Mouse (Mus musculus) heart, embryonic 14.5 days (tissue): ENCODE results near the gene Bcl7b. TPM values are rescaled to one million over a fixed set of nuclear protein-coding genes. Genes with fewer than 3 reads are reported as not detected.
A peak's percentile ranks its signal among the peaks of the same experiment; 100 is the strongest.

ENCODE experiments used
- ATAC-seq: fragments of 200-750 bp; cut with Nextera tagmentation; 2 replicates; pipeline ENCODE4 v1.8.0; 2017; ENCODE audit warnings: low read depth, moderate TSS enrichment; ENCODE audit not compliant: insufficient number of reproducible peaks, insufficient read depth, low FRiP score
- H3K27ac ChIP-seq, 2 experiments: fragments of 200-500 bp in 1 of 2; fragments of 300-500 bp in 1 of 2; sonication (generic) in 1 of 2; replicated peaks in 1 of 2; 2 replicates each; pipeline ENCODE4 v1.5.1; 2012 to 2014; ENCODE audit warnings: low read depth in 2 of 2, low read length in 2 of 2, control low read depth in 1 of 2, mild to moderate bottlenecking in 1 of 2, mixed read lengths in 1 of 2; ENCODE audit not compliant: control insufficient read depth in 1 of 2, insufficient read depth in 1 of 2
- H3K27me3 ChIP-seq: fragments of 300-500 bp; sonication (generic); 2 replicates; pipeline ENCODE4 v1.6.1; 2014; ENCODE audit warnings: mild to moderate bottlenecking, low read length, control low read depth; ENCODE audit not compliant: control insufficient read depth, insufficient read depth
- H3K36me3 ChIP-seq: fragments of 300-500 bp; sonication (generic); 2 replicates; pipeline ENCODE4 v1.6.1; 2014; ENCODE audit warnings: mild to moderate bottlenecking, control low read depth, low read length, mixed read lengths; ENCODE audit not compliant: control insufficient read depth, insufficient read depth
- H3K4me1 ChIP-seq, 2 experiments: fragments of 200-500 bp in 1 of 2; fragments of 300-500 bp in 1 of 2; sonication (generic) in 1 of 2; 2 replicates each; pipeline ENCODE4 v1.6.1; 2012 to 2014; ENCODE audit warnings: low read length in 2 of 2, control low read depth in 1 of 2, mixed read lengths in 1 of 2; ENCODE audit not compliant: control insufficient read depth in 2 of 2, insufficient read depth in 2 of 2
- H3K4me2 ChIP-seq: fragments of 300-500 bp; sonication (generic); 2 replicates; pipeline ENCODE4 v1.6.1; 2014; ENCODE audit warnings: mild to moderate bottlenecking, low read length
- H3K4me3 ChIP-seq, 2 experiments: fragments of 200-500 bp in 1 of 2; fragments of 300-500 bp in 1 of 2; sonication (generic) in 1 of 2; 2 replicates each; pipeline ENCODE4 v1.5.1; 2012 to 2014; ENCODE audit warnings: low read length in 2 of 2, mild to moderate bottlenecking in 2 of 2, control low read depth in 1 of 2, low read depth in 1 of 2, moderate library complexity in 1 of 2; ENCODE audit not compliant: control insufficient read depth in 1 of 2, insufficient read depth in 1 of 2
- H3K9ac ChIP-seq: fragments of 300-500 bp; sonication (generic); 2 replicates; pipeline ENCODE4 v1.6.1; 2014; ENCODE audit warnings: mild to moderate bottlenecking, low read length
- H3K9me3 ChIP-seq: fragments of 300-500 bp; sonication (generic); 2 replicates; pipeline ENCODE4 v1.6.1; 2016; ENCODE audit warnings: low read length, control low read depth; ENCODE audit not compliant: control insufficient read depth
- WGBS: fragments of 180-500 bp; shearing (Covaris S2); extraction: QIAGEN DNeasy Blood & Tissue Kit; methylation state at CpG from one replicate; pipeline ENCODE4 v1.1.7; 2014; 5-methylcytosine and 5-hydroxymethylcytosine counted together
- polyA plus RNA-seq: library from polyadenylated mRNA; unstranded; fragments of >200 nt; fragmentation: Nextera tagmentation; extraction: Ambion mirVana; gene quantifications from 2 replicates; pipeline ENCODE4 v1.2.1, GENCODE M21; 2014

The Bcl7b gene
- polyA plus RNA-seq, 1 experiment from 2014 or later, result 41.4 TPM

DNA sequence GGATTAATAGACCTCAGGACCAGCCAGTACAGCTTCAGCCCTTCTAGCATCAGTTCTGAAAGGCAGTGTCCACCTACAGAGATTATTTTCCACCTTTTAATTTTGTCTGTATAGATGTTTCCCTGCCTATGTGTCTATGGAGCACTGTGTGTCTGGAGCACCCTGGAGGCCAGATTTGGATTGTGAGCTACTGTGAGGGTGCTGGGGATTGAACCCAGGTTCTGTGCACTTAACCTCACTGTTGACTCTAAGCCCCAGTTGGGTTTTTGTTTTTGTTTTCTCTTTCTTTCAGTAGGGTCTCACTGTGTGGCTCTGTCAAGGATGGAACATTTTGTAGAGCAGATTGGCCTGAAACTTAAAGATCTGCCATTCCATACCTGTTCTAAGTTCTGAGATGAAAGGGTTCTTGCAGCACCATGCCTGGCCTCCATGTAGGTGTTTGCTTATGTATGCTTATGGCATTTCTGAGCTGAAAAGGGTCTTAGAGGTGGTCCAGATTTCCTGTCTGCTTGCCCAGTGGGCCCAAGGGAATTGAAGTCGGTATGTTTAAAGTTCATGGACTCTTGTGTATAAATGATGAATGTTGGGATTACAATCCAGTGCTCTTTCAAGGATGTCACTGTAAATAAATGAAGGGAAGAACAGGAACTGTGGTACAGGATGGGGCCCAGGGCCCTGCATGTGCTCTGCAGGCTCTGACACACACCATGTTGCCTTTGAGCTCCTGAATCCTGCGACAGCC, 21.4 kb downstream of the Bcl7b start:
- peaks cover 41% of the 10 kb centered on the region for H3K36me3 ChIP-seq
- no peaks in the 10 kb centered on the region for H3K27me3 ChIP-seq
- 65% methylated on average over 2 of the region's 2 CpGs for WGBS
- ATAC-seq, result no peak
- H3K4me1 ChIP-seq, result peaks cover 6 to 19% of the 10 kb centered on the region in 2 experiments
- H3K27ac ChIP-seq, result no peak overlapping the region
- peak overlapping the region; percentile 2 to 81; a peak in 3 of 4 replicates for H3K4me3 ChIP-seq
- H3K4me2 ChIP-seq, result peak overlapping the region; percentile 81
- peak overlapping the region; percentile 87 for H3K9ac ChIP-seq
- no peaks in the 10 kb centered on the region for H3K9me3 ChIP-seq

DNA sequence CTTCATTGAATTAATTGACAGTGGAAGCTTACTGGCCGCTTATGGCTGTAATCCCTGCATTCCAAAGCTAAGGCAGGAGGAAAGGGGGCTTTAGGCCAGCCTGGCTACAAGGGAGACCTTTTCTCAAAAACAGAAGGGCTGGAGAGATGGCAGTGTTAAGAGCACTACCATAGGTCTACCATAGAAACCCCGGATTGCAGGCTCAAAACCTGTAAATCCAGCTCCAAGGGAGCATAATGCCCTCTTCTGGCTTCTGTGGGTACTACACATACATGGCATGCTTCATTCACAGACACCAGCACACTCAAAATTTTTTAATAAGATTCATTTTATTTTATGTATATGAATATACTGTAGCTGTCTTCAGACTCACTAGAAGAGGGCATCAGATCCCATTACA, 23.5 kb downstream of the Bcl7b start:
- H3K9me3 ChIP-seq, result no peaks in the 10 kb centered on the region
- H3K27ac ChIP-seq, result no peak overlapping the region
- H3K27me3 ChIP-seq, result no peaks in the 10 kb centered on the region
- H3K4me1 ChIP-seq, result peaks cover 5 to 16% of the 10 kb centered on the region in 2 experiments
- H3K4me2 ChIP-seq, result no peak overlapping the region
- no peak overlapping the region for H3K9ac ChIP-seq
- H3K4me3 ChIP-seq, result no peak overlapping the region
- H3K36me3 ChIP-seq, result peaks cover 63% of the 10 kb centered on the region
- ATAC-seq, result no peak
- WGBS, result 43% methylated on average over 2 of the region's 2 CpGs

DNA sequence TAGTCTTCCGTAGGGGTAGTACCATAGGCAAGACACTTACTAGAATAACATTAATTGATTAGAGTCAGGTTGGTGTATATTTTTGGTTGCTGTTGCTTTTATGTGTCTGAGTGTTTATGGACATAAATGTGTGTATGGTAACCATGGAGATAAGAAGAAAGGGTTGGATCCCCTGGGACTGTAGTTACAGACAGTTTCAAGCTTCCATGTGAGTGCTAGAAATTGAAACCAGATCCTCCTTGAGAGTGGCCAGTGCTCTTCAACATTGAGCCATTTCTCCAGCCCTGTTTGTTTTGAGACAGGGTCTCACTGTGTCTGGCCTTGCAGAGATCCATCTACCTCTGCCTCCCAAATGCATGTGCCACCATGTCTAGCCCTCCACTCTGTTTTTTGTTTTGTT, 24.3 kb downstream of the Bcl7b start:
- no peak for ATAC-seq
- Histone ChIP-seq H3K9me3 (no peaks in the 10 kb centered on the region), H3K4me3 (no peak overlapping the region), H3K27ac (no peak overlapping the region), H3K9ac (no peak overlapping the region), H3K27me3 (no peaks in the 10 kb centered on the region), H3K4me2 (no peak overlapping the region), H3K4me1 (peaks cover 5 to 16% of the 10 kb centered on the region in 2 experiments), H3K36me3 (peaks cover 70% of the 10 kb centered on the region)
- 91% methylated on average over 1 of the region's 1 CpGs for WGBS

DNA sequence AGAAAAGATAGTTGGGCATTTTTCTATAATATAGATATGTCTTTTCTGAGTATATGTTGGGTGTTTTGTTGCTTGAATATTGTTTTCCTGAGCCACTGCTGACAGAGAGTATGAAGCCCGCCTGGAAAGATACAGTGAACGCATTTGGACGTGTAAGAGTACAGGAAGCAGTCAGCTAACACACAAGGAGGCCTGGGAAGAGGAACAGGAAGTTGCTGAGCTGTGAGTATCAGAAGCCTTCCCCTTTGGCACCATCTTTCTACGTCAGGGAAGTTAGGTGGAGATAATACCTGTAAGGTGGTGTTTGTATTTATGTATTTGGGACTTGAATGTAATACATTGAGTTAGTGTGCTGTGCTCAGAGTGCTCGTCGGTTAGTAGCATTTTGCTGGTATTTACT, 28.3 kb downstream of the Bcl7b start:
- Histone ChIP-seq H3K36me3 (peaks cover 83% of the 10 kb centered on the region), H3K9me3 (no peaks in the 10 kb centered on the region), H3K4me2 (no peak overlapping the region), H3K4me3 (no peak overlapping the region), H3K27me3 (no peaks in the 10 kb centered on the region), H3K9ac (no peak overlapping the region), H3K27ac (no peak overlapping the region), H3K4me1 (no peaks in the 10 kb centered on the region; a peak in 1 of 4 replicates)
- WGBS, result 67% methylated on average over 6 of the region's 6 CpGs
- ATAC-seq, result no peak

DNA sequence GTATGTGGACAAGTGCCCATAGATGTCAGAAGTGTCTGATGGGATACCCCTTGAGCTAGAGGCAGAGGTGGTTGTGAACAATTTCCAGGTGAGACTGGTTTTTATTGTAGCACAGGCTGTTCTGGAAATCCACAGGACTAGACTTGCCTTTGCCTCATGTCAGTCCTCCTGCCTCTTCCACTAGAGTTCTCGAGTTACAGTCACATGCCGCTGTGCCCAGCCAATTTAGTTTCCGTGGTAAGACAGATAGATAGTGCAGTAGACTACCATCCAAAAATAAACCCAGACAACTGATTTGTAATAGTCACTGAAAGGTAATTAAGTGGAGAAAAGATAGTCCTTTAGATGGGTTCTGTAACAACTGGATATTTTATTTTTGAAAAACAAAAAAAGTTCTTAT, 34.7 kb downstream of the Bcl7b start:
- no peak for ATAC-seq

DNA sequence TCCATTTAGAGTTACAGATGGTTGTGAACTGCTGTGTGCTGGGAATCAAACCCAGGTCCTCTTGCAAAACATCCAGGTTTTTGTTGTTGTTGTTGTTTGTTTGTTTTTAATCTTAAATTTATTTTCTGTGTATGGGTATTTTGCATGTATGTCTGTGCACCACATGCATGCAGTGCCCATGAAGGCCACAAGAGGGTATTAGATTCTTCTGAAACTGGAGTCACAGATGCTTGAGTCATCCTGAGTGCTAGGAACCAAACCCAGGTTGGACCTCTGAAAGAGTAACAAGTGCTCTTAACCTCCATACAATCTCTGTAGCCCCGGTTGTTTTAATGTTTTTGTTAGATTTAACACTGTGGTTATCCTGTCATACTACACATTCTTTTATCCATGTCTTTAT, 40.1 kb downstream of the Bcl7b start:
- H3K4me2 ChIP-seq, result no peak overlapping the region
- H3K4me3 ChIP-seq, result no peak overlapping the region
- peaks cover 97% of the 10 kb centered on the region for H3K36me3 ChIP-seq
- H3K4me1 ChIP-seq, result no peaks in the 10 kb centered on the region
- no peak overlapping the region for H3K9ac ChIP-seq
- H3K9me3 ChIP-seq, result no peaks in the 10 kb centered on the region
- no peak for ATAC-seq
- H3K27ac ChIP-seq, result no peak overlapping the region
- WGBS, result 93% methylated on average over 1 of the region's 1 CpGs
- H3K27me3 ChIP-seq, result no peaks in the 10 kb centered on the region

More for the DNA sequence above, 34.7 kb downstream of the Bcl7b start:
- Histone ChIP-seq H3K4me1 (peaks cover 2 to 7% of the 10 kb centered on the region in 2 experiments; a peak in 2 of 4 replicates), H3K9ac (no peak overlapping the region), H3K4me2 (no peak overlapping the region; the same call in 1 of the 2 replicates), H3K27me3 (no peaks in the 10 kb centered on the region), H3K9me3 (no peaks in the 10 kb centered on the region), H3K27ac (peak overlapping the region; percentile 24 to 53; a peak in 1 of 4 replicates), H3K36me3 (peaks cover 91% of the 10 kb centered on the region), H3K4me3 (no peak overlapping the region)
- WGBS, result 33% methylated on average over 3 of the region's 3 CpGs

DNA sequence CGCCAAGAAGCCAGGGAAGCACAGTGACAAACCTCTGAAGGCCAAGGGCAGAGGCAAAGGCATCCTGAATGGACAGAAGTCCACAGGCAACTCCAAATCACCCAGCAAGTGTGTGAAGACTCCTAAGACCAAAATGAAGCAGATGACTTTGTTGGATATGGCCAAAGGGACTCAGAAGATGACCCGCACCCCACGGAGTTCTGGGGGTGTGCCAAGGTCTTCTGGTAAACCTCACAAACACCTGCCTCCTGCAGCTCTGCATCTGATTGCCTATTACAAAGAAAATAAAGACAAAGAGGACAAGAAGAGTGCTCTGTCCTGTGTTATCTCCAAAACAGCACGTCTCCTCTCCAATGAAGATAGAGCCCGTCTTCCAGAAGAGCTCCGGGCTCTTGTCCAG, 48.8 kb downstream of the Bcl7b start:
- Histone ChIP-seq H3K4me2 (no peak overlapping the region), H3K9me3 (no peaks in the 10 kb centered on the region), H3K9ac (no peak overlapping the region), H3K36me3 (peaks cover 100% of the 10 kb centered on the region), H3K27me3 (no peaks in the 10 kb centered on the region), H3K4me1 (peaks cover 0 to 5% of the 10 kb centered on the region in 2 experiments; a peak in 1 of 4 replicates), H3K27ac (no peak overlapping the region), H3K4me3 (no peak overlapping the region)
- ATAC-seq, result no peak
- WGBS, result 54% methylated on average over 6 of the region's 6 CpGs

DNA sequence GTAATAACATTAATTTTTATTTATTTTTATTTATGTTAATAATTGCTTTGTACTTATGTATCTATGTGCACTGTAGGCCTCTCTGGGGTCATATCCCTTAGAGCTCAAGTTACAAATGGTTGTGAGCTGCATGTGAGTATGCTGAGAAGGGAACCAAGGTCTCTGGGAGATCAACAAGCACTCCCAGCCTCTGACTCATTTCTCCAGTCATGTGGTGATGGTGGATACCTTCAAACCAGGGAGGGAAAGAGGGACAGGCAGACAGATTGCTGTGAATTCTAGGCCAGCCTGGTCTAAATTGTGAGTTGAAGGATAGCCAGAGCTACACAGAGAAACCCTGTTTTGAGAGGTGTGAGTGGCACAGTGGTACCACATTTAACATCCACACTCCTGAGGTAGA, 52.9 kb downstream of the Bcl7b start:
- ATAC-seq, result no peak
- H3K9me3 ChIP-seq, result no peaks in the 10 kb centered on the region
- H3K27ac ChIP-seq, result no peak overlapping the region
- H3K9ac ChIP-seq, result no peak overlapping the region
- H3K4me1 ChIP-seq, result peaks cover 0 to 5% of the 10 kb centered on the region in 2 experiments; a peak in 1 of 4 replicates
- H3K27me3 ChIP-seq, result no peaks in the 10 kb centered on the region
- peaks cover 97% of the 10 kb centered on the region for H3K36me3 ChIP-seq
- no peak overlapping the region for H3K4me2 ChIP-seq
- H3K4me3 ChIP-seq, result no peak overlapping the region
